Mouse (Mus musculus) T-helper 1 cell (primary cell): ENCODE measurements at regions not wholly inside any gene's neighbourhood (a gene's known extent, or its start where the extent isn't known, plus 50 kb on each side); places are given as distances from the start of the nearest gene placed in this dataset.

Experiments used
- in situ Hi-C: fragments of 300-600 bp; cut with MboI, MseI; formaldehyde crosslinking; loops from one replicate; pipeline ENCODE4 v1.15.1; 2025; ENCODE audit warnings: high pct_unique_total_duplicates

GRCm38 (mm10) chr16:24097596-24097995 is 108.9 kb upstream of the Bcl6 start:
- in situ Hi-C loops, result no loop called here

GRCm38 (mm10) chr16:24096076-24096475 is 107.4 kb upstream of the Bcl6 start:
- in situ Hi-C loops, result no loop called here

GRCm38 (mm10) chr16:24095630-24096029 is 107.0 kb upstream of the Bcl6 start:
- in situ Hi-C loops, result no loop called here

- in situ Hi-C loops, result no loop called here
Measured at GRCm38 (mm10) chr16:24094566-24094965, 105.9 kb upstream of the Bcl6 start.

DNA sequence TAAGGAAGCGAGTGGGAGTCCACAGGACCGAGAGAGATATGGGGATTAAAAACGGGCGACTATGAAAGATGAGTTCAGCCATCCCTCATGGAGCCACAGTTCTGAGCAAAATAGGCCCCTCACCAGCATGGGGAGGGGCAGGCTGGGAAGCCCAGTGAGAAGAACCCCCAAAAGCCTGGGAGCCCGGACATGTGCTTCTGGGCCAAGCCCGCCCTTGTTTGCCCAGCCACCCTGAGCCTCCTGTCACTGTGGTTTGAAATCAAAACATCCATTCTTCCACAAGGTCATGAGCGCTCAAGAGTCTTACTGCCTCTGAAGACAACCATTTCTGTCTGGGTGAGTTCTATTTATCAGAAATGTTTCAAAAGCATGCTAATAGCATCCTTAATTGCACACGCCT is 105.0 kb upstream of the Bcl6 start:
- in situ Hi-C loops, result no loop called here

GRCm38 (mm10) chr16:24092616-24093525 is 104.2 kb upstream of the Bcl6 start:
- in situ Hi-C loops, result no loop called here

GRCm38 (mm10) chr16:24092136-24092535 is 103.5 kb upstream of the Bcl6 start:
- in situ Hi-C loops, result no loop called here

DNA sequence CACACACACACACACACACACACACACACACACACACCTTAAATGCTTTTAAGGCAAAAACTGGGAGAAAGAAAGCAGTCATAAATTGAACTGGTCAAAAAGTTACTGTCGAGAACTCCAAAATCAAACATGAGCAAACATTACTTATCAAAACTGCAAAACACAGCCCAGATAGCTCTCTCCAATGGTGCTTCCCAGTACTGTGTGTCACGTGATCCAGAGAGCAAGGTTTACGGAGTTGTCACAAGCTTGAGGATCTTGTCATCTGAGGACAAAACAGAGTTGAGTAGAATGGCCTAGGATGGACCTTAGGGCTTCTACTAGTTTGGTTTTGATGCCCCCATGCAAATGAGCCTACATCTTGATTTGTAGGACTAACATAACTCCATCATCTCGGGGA is 102.3 kb upstream of the Bcl6 start:
- in situ Hi-C loops, result no loop called here

DNA sequence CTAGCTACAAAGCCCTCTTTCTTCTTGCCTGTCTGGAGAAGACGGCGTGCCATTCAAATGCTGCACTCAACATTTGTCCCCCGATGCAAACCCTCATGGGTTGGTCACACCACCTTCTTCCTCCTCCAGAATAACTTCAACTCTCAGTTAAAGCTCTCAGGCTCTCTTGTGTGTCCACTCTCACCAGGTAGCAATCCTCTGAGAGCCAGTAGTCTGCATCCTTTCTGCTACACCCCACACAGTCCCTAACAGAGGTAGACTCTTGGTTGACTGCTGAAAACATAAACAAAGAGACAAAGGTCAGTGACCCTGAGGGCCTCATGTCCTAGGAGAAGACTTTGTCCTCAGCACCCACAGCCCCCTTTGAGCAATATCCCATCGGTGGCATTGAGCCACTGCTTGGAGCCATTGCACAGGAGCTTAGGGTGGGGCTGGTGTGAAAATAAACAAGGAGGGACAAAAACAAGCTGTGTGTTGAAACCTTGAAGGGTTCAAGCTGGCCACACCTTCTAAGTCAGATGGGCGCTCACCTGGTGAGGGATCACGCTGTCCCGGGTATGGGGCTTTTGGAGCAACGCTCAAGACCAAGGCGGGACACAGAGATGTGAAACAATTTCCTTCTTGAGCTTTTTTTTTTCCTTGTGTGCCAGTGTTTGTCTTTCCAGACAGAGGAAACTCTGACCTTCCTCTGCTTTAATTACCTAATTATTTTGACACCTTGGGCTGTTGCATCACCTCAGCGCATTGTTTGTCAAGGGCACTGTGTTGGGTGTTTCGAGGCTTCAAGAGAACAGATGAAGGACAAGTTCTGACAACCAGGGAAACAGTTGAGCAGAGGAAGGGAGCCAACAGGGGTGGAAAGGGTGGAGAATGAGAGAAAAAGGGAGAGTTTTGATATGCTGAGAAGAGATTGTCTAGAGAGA is 101.4 kb upstream of the Bcl6 start:
- in situ Hi-C loops, result no loop called here

- in situ Hi-C loops, result no loop called here
Measured at GRCm38 (mm10) chr16:24083966-24084365, 95.3 kb upstream of the Bcl6 start.

DNA sequence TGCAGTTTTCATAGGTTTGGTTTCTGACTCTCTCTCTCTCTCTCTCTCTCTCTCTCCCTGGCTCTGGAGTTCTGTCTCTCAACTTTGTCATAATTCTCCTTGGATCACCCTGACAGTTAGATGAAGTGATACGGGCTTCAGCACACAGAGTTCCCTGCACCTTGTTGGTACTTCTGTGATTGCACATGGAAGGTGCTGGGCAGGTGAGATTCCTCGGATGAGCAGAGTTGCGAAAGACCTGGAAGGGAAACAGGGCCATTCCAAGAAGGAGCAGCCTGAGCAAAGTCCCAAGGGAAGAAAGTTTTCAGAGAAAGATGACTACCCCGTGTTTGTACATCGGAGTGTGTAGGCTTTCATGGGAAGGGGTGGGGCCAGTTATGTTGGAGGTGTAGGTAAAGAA is 91.8 kb upstream of the Bcl6 start:
- in situ Hi-C loops, result no loop called here

GRCm38 (mm10) chr16:24078622-24079021 is 90.0 kb upstream of the Bcl6 start:
- in situ Hi-C loops, result no loop called here

DNA sequence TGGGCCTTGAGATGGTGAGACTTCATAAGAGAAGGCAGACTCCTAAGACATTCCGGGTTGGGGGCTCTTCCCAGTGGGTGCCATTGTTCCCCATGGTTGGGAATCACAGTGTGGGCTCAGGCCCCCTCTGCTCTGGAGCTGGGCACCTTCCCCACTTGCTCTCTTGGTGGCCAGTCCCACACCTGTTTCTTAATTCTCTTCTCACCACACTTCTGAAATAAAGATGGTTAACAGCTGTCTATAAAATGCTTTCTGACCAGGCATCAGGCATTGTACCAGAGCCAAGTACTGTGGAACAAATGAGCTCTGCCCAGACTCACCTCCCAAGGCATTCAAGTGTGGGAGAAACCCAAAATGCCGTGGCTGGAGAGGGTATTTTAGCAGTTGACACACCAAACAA is 88.8 kb upstream of the Bcl6 start:
- in situ Hi-C loops, result no loop called here

DNA sequence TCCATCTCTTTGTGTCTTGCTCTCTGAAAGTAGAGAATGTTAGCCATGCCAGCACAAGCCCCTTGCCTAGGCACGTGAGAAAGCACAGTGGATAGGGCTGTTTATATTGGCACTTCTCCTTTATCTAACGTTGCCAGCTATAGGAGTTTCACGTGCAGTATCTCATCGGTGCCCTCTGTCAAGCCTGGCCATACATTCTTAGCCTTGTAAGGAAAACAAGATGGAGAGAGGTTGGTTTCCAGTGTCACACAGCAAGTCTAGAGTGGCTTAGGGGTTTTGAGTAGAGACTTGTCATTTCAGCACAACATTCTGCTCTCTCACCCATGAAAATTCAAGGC is 88.1 kb upstream of the Bcl6 start:
- in situ Hi-C loops, result no loop called here

- in situ Hi-C loops, result no loop called here
Measured at GRCm38 (mm10) chr16:24076109-24076798, 87.6 kb upstream of the Bcl6 start.

- in situ Hi-C loops, result no loop called here
Measured at GRCm38 (mm10) chr16:24073613-24074244, 85.1 kb upstream of the Bcl6 start.

DNA sequence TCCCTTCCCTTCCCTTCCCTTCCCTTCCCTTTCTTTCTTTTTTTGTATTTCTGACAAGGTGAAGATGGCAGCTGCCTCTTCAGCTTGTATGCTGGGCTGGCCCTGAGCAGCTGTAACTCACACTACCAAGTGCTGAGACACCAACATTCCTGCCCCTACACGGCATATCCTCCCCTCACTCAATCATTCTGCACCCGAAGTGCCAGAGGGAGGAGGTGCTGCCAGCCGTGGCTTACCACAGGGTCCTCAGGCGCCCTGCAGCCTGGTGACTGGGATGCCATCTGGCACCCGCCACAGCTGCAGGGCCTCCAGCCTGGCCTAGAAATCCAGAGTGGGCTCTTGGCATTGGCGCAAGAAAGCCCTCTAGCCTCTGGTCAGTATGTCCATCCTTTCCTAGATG is 84.4 kb upstream of the Bcl6 start:
- in situ Hi-C loops, result no loop called here

DNA sequence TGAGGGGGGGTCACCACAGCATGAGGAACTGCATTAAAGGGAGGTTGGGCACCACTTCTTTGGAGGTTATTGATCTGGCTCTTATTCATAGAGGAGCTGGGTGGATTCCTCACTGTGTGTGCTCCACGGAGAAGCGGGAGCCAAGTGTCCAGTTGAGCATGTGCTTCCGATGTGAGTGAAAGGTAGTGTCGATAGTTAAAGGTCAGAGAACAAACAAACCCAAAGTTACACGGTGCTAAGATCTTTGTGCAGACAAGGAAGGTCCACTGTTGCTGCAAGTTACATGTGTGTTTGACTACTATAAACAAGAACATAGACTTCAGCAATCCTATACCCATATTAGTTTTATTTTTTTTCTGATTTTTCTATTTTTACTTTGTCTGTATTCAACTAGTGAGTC is 80.8 kb upstream of the Bcl6 start:
- in situ Hi-C loops, result no loop called here

GRCm38 (mm10) chr16:24068250-24068813 is 79.7 kb upstream of the Bcl6 start:
- in situ Hi-C loops, result no loop called here

DNA sequence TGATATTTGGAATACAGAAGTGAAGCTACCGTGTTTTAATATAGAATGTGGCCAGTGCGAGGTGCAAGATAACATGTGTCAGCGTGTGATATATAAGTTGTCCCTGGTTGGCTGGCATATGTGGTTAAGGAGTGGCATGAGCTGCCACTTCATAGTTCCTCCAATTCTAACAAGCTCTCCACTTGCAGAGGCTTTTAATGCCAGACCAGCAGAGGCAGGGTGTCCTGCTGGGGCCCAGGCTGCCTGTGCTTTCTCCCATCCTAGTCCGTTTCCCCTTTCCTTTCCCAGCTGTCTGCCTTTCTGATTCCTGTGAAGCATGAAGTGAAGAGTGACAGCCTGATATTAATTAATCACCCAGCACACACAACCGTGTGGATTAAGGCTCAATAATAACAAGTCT is 73.7 kb upstream of the Bcl6 start:
- in situ Hi-C loops, result no loop called here

GRCm38 (mm10) chr16:24061496-24061895 is 72.8 kb upstream of the Bcl6 start:
- in situ Hi-C loops, result no loop called here
